Mouse (Mus musculus): ENCODE data around the gene Tsen54.

Tsen54 gene

GRCm38 (mm10) chr11:115814605-115815450, at the start of gene Tsen54:
Tsen54 (plus strand) TSS chr11:115814724.
- ATAC-seq (ENCODE audit: insufficient number of reproducible peaks, low FRiP score, low TSS enrichment), result peak; percentile 49; the same call in 1 of the 2 replicates

- ATAC-seq (ENCODE audit: insufficient number of reproducible peaks, low FRiP score, low TSS enrichment), result peak; percentile 96
Observed at GRCm38 (mm10) chr11:115765103-115765606, 49.4 kb upstream of the Tsen54 start, which contains the start of gene Tmem94. Tmem94 (plus strand) TSS chr11:115765433.

GRCm38 (mm10) chr11:115765607-115766141, 48.9 kb upstream of the Tsen54 start:
- ATAC-seq (ENCODE audit: insufficient number of reproducible peaks, low FRiP score, low TSS enrichment), result peak; percentile 66; the same call in 1 of the 2 replicates

- no peak for ATAC-seq (ENCODE audit: insufficient number of reproducible peaks, low FRiP score, low TSS enrichment)
Observed at GRCm38 (mm10) chr11:115766356-115766943, 48.1 kb upstream of the Tsen54 start.

- ATAC-seq (ENCODE audit: insufficient number of reproducible peaks, low FRiP score, low TSS enrichment), result no peak
Observed at GRCm38 (mm10) chr11:115766981-115767380, 47.5 kb upstream of the Tsen54 start.

- no peak for ATAC-seq (ENCODE audit: insufficient number of reproducible peaks, low FRiP score, low TSS enrichment)
Observed at GRCm38 (mm10) chr11:115768896-115769295, 45.6 kb upstream of the Tsen54 start.

- no peak for ATAC-seq (ENCODE audit: insufficient number of reproducible peaks, low FRiP score, low TSS enrichment)
Observed at GRCm38 (mm10) chr11:115774653-115775052, 39.9 kb upstream of the Tsen54 start.

GRCm38 (mm10) chr11:115775821-115776665, 38.5 kb upstream of the Tsen54 start:
- peak; percentile 26; the same call in 1 of the 2 replicates for ATAC-seq (ENCODE audit: insufficient number of reproducible peaks, low FRiP score, low TSS enrichment)

- no peak for ATAC-seq (ENCODE audit: insufficient number of reproducible peaks, low FRiP score, low TSS enrichment)
Observed at GRCm38 (mm10) chr11:115776954-115777353, 37.6 kb upstream of the Tsen54 start.

- no peak for ATAC-seq (ENCODE audit: insufficient number of reproducible peaks, low FRiP score, low TSS enrichment)
Observed at GRCm38 (mm10) chr11:115777487-115778335, 36.8 kb upstream of the Tsen54 start.

GRCm38 (mm10) chr11:115779038-115779571, 35.4 kb upstream of the Tsen54 start:
- ATAC-seq (ENCODE audit: insufficient number of reproducible peaks, low FRiP score, low TSS enrichment), result no peak

GRCm38 (mm10) chr11:115780141-115781070, 34.1 kb upstream of the Tsen54 start:
- ATAC-seq (ENCODE audit: insufficient number of reproducible peaks, low FRiP score, low TSS enrichment), result no peak

- no peak for ATAC-seq (ENCODE audit: insufficient number of reproducible peaks, low FRiP score, low TSS enrichment)
Observed at GRCm38 (mm10) chr11:115786473-115786872, 28.1 kb upstream of the Tsen54 start.

GRCm38 (mm10) chr11:115789787-115790186, 24.7 kb upstream of the Tsen54 start:
- no peak for ATAC-seq (ENCODE audit: insufficient number of reproducible peaks, low FRiP score, low TSS enrichment)

- peak; percentile 49; the same call in 1 of the 2 replicates for ATAC-seq (ENCODE audit: insufficient number of reproducible peaks, low FRiP score, low TSS enrichment)
Observed at GRCm38 (mm10) chr11:115791919-115792318, 22.6 kb upstream of the Tsen54 start.

- ATAC-seq (ENCODE audit: insufficient number of reproducible peaks, low FRiP score, low TSS enrichment), result 0 out of 2 replicates have a peak, but pooled peaks have one; percentile 38
Observed at GRCm38 (mm10) chr11:115792353-115792752, 22.2 kb upstream of the Tsen54 start.

GRCm38 (mm10) chr11:115796898-115797297, 17.6 kb upstream of the Tsen54 start:
- ATAC-seq (ENCODE audit: insufficient number of reproducible peaks, low FRiP score, low TSS enrichment), result no peak

- no peak for ATAC-seq (ENCODE audit: insufficient number of reproducible peaks, low FRiP score, low TSS enrichment)
Observed at GRCm38 (mm10) chr11:115797665-115798064, 16.9 kb upstream of the Tsen54 start.

Data from cerebellum, adult (tissue).